Mouse (Mus musculus) CD8-positive naive resting alpha-beta T cell, adult 2 months (primary cell): ENCODE data around the gene Gm10803.
"Not testable (repeated sequence)": the region's sequence is repeated elsewhere in the genome, so short reads cannot be mapped to it uniquely, and the experiment has no call there.

ENCODE experiments used
- DNase-seq, 2 experiments: peaks; one replicate each; pipeline ENCODE4 v3.0.0; 2022; ENCODE audit warnings: low read depth in 2 of 2, low spot score in 2 of 2

Gm10803 gene

GRCm38 (mm10) chr2:93560268-93560667 is at the start of gene Gm10803:
Gm10803 (plus strand) TSS chr2:93560568.
- not testable (repeated sequence) for DNase-seq

- no peak for DNase-seq
Measured at GRCm38 (mm10) chr2:93510839-93511238, 49.5 kb upstream of the Gm10803 start.

- DNase-seq: no peak
Measured at GRCm38 (mm10) chr2:93512130-93512529, 48.2 kb upstream of the Gm10803 start.

- no peak for DNase-seq
Measured at GRCm38 (mm10) chr2:93515246-93515645, 45.1 kb upstream of the Gm10803 start.

- DNase-seq: no peak
Measured at GRCm38 (mm10) chr2:93521042-93521441, 39.3 kb upstream of the Gm10803 start.

- DNase-seq: no peak
Measured at GRCm38 (mm10) chr2:93521571-93521970, 38.8 kb upstream of the Gm10803 start.

- no peak for DNase-seq
Measured at GRCm38 (mm10) chr2:93522005-93522404, 38.4 kb upstream of the Gm10803 start.

- DNase-seq: no peak
Measured at GRCm38 (mm10) chr2:93525033-93525762, 35.2 kb upstream of the Gm10803 start.

- DNase-seq: no peak
Measured at GRCm38 (mm10) chr2:93529602-93530001, 30.8 kb upstream of the Gm10803 start.

GRCm38 (mm10) chr2:93533891-93534290 is 26.5 kb upstream of the Gm10803 start:
- no peak for DNase-seq

GRCm38 (mm10) chr2:93537385-93537967 is 22.9 kb upstream of the Gm10803 start:
- no peak for DNase-seq

- DNase-seq: no peak
Measured at GRCm38 (mm10) chr2:93538140-93538539, 22.2 kb upstream of the Gm10803 start.

GRCm38 (mm10) chr2:93541771-93542170 is 18.6 kb upstream of the Gm10803 start:
- DNase-seq: no peak

- no peak for DNase-seq
Measured at GRCm38 (mm10) chr2:93552676-93553521, 7.5 kb upstream of the Gm10803 start.

GRCm38 (mm10) chr2:93553905-93554304 is 6.5 kb upstream of the Gm10803 start:
- no peak for DNase-seq

- DNase-seq: no peak
Measured at GRCm38 (mm10) chr2:93565647-93566046, 5.3 kb downstream of the Gm10803 start.

GRCm38 (mm10) chr2:93567675-93568074 is 7.3 kb downstream of the Gm10803 start:
- no peak for DNase-seq

- no peak for DNase-seq
Measured at GRCm38 (mm10) chr2:93572565-93572964, 12.2 kb downstream of the Gm10803 start.

- DNase-seq: no peak
Measured at GRCm38 (mm10) chr2:93581271-93581670, 20.9 kb downstream of the Gm10803 start.

- DNase-seq: no peak
Measured at GRCm38 (mm10) chr2:93585821-93586220, 25.5 kb downstream of the Gm10803 start.

GRCm38 (mm10) chr2:93587446-93587845 is 27.1 kb downstream of the Gm10803 start:
- DNase-seq: no peak

GRCm38 (mm10) chr2:93589875-93590274 is 29.5 kb downstream of the Gm10803 start:
- no peak for DNase-seq
